Comparison of ENCODE assay signal across 8 mouse cellular contexts in the genomic region with DNA sequence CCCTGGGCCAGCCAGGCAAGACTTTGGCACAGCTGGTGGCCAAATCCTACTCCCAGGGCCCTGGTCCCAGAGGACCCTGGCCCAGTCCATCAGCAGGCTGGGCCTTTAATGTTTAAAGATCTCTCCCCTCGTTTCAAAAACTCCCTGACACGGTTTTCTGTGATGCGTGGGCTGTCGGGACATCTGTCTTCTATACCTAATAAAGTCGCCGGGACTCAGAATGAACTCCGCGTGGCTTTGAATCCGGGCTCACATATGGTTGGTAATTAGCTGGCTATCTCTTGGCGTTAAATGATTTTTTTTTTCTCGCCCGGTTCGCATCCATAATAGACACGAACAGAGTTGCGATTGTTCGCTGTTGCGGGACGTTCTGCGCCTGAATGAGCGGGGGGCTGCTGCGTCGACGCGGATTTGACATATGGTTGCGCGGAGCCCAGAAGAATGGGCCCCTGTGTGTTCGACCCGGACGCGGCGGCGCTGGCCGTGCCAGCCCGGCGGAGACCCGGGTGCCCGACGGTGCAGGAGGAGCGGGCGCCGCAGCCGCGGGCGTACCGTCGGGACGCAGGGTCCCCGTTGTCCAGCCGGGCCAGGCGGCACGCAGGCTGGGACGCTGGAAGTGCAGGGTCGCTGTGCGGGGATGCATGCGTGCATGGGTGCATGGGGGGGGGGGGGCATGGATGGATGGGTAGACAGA. TPM values are rescaled to one million over a fixed set of nuclear protein-coding genes. Genes with fewer than 3 reads are reported as not detected.
DNase-seq lines count a peak whose midpoint lies in the region; ATAC-seq and TF ChIP-seq lines count a peak whose summit lies in the region.

No protein-coding gene starts in this region.

- peak overlapping the region; percentile 52 for H3K4me2 ChIP-seq in forebrain, embryonic 11.5 days (ENCODE audit: low read depth, low read length, severe bottlenecking)
- H3K4me2 ChIP-seq in limb, embryonic 15.5 days = peak overlapping the region; percentile 75

- H3K27me3 ChIP-seq in forebrain, embryonic 11.5 days (ENCODE audit: control insufficient read depth, insufficient read depth, low read length) = peaks cover 53% of the 10 kb centered on the region
- H3K27me3 ChIP-seq in limb, embryonic 15.5 days = peaks cover 32% of the 10 kb centered on the region

- 1% methylated on average over 55 of the region's 55 CpGs for WGBS in forebrain, embryonic 11.5 days
- 4% methylated on average over 55 of the region's 55 CpGs for WGBS in limb, embryonic 15.5 days

- peak; percentile 47 for ATAC-seq in forebrain, embryonic 11.5 days (replicated peaks; ENCODE audit: low FRiP score)
- no peak for ATAC-seq in limb, embryonic 15.5 days (ENCODE audit: insufficient number of reproducible peaks, low FRiP score, low TSS enrichment, low read depth)

- no peak overlapping the region for H3K27ac ChIP-seq in layer of hippocampus, adult 2 months
- H3K27ac ChIP-seq in forebrain, embryonic 11.5 days (ENCODE audit: low read depth, low read length) = peak overlapping the region; percentile 63; the same call in 1 of the 2 replicates
- no peak overlapping the region for H3K27ac ChIP-seq in limb, embryonic 15.5 days

- peak overlapping the region; percentile 40; the same call in 1 of the 2 replicates for H3K4me3 ChIP-seq in layer of hippocampus, adult 2 months
- H3K4me3 ChIP-seq in forebrain, embryonic 11.5 days (ENCODE audit: low read depth, low read length) = peak overlapping the region; percentile 25
- peak overlapping the region; percentile 38 for H3K4me3 ChIP-seq in limb, embryonic 15.5 days

- H3K4me1 ChIP-seq in forebrain, embryonic 11.5 days (replicated peaks; ENCODE audit: control insufficient read depth, insufficient read depth, low read length) = peaks cover 14% of the 10 kb centered on the region
- peaks cover 31% of the 10 kb centered on the region for H3K4me1 ChIP-seq in limb, embryonic 15.5 days

- no peaks in the 10 kb centered on the region for H3K36me3 ChIP-seq in forebrain, embryonic 11.5 days (ENCODE audit: control insufficient read depth, insufficient read depth, low read length)
- no peaks in the 10 kb centered on the region for H3K36me3 ChIP-seq in limb, embryonic 15.5 days

- H3K9me3 ChIP-seq in forebrain, embryonic 11.5 days (ENCODE audit: control insufficient read depth, low read length) = no peaks in the 10 kb centered on the region
- H3K9me3 ChIP-seq in limb, embryonic 15.5 days = no peaks in the 10 kb centered on the region

- TF ChIP-seq CTCF in layer of hippocampus, adult 2 months (conservative IDR thresholded peaks at IDR 0.05) = no peak

- DNase-seq in layer of hippocampus, adult 2 months (ENCODE audit: low spot score in 2 of 2) = no peak
- DNase-seq in layer of hippocampus, postnatal 25 days (ENCODE audit: extremely low spot score in 1 of 2, low spot score in 1 of 2) = no peak
- peak; percentile 70 for DNase-seq in forebrain, embryonic 11.5 days (ENCODE audit: low spot score)
- peak; percentile 78 for DNase-seq in retina, postnatal 1 day
- no peak for DNase-seq in layer of hippocampus, postnatal 14 days (ENCODE audit: low spot score in 2 of 2)
- no peak for DNase-seq in frontal cortex, postnatal 14 days (ENCODE audit: low spot score in 2 of 2)
- DNase-seq in cerebellum, adult 11 months = no peak

- H3K9ac ChIP-seq in forebrain, embryonic 11.5 days (ENCODE audit: low read length) = peak overlapping the region; percentile 56
- H3K9ac ChIP-seq in limb, embryonic 15.5 days = peak overlapping the region; percentile 38; the same call in 1 of the 2 replicates

RNA-seq across cellular contexts. Expression of gene Cdkn1c, which starts 15.7 kb away (rescaled TPM):
- 1 to 10 TPM; 2.5 to 6.7 TPM for total RNA-seq in layer of hippocampus, adult 2 months (2021)
- 1 to 10 TPM; 6.8 to 8.7 TPM for total RNA-seq in layer of hippocampus, postnatal 25 days (2021)
- polyA plus RNA-seq in forebrain, embryonic 11.5 days (2014; fragmentation: Nextera tagmentation; extraction: Ambion mirVana) = 372 and 435 TPM in 2 replicates
- polyA plus RNA-seq in limb, embryonic 15.5 days (2015; fragmentation: Nextera tagmentation; extraction: Ambion mirVana) = 1,248 and 1,513 TPM in 2 replicates
- 10 to 100 TPM in 1 of 2 experiments, 1 to 10 TPM in 1; 9.7 to 14.5 TPM for total RNA-seq in layer of hippocampus, postnatal 14 days (2021)

RNA-seq across cellular contexts. Expression of gene Slc22a18, which starts 28.4 kb away (rescaled TPM):
- under 1 TPM; 0.29 to 0.54 TPM for total RNA-seq in layer of hippocampus, adult 2 months (2021)
- total RNA-seq in layer of hippocampus, postnatal 25 days (2021) = under 1 TPM in 1 of 2 experiments, not detected in 1; 0.20 TPM
- 0.20 and 0.29 TPM in 2 replicates for polyA plus RNA-seq in forebrain, embryonic 11.5 days (2014; fragmentation: Nextera tagmentation; extraction: Ambion mirVana)
- 2.7 and 3.3 TPM in 2 replicates for polyA plus RNA-seq in limb, embryonic 15.5 days (2015; fragmentation: Nextera tagmentation; extraction: Ambion mirVana)
- under 1 TPM; 0.21 to 0.36 TPM for total RNA-seq in layer of hippocampus, postnatal 14 days (2021)

RNA-seq across cellular contexts. Expression of gene Phlda2, which starts 57.8 kb away (rescaled TPM):
- not detected for total RNA-seq in layer of hippocampus, adult 2 months (2021)
- not detected for total RNA-seq in layer of hippocampus, postnatal 25 days (2021)
- polyA plus RNA-seq in forebrain, embryonic 11.5 days (2014; fragmentation: Nextera tagmentation; extraction: Ambion mirVana) = 1.2 and 2.3 TPM in 2 replicates
- 7.1 and 10.5 TPM in 2 replicates for polyA plus RNA-seq in limb, embryonic 15.5 days (2015; fragmentation: Nextera tagmentation; extraction: Ambion mirVana)
- not detected for total RNA-seq in layer of hippocampus, postnatal 14 days (2021)

Comparison
In these comparisons a context has a peak if more than half of its experiments do, and no peak if none do; other contexts are left out.
1. DNase-seq: peak in forebrain, embryonic 11.5 days (single experiment) and retina, postnatal 1 day (single experiment); none in layer of hippocampus, adult 2 months (0 of 2), layer of hippocampus, postnatal 25 days (0 of 2), layer of hippocampus, postnatal 14 days (0 of 2), frontal cortex, postnatal 14 days (0 of 2) and cerebellum, adult 11 months (single experiment).
2. Peak in every context shown above with its lines, with median percentiles within 50 percentile points of each other: H3K4me3 ChIP-seq.